In the genomic region with DNA sequence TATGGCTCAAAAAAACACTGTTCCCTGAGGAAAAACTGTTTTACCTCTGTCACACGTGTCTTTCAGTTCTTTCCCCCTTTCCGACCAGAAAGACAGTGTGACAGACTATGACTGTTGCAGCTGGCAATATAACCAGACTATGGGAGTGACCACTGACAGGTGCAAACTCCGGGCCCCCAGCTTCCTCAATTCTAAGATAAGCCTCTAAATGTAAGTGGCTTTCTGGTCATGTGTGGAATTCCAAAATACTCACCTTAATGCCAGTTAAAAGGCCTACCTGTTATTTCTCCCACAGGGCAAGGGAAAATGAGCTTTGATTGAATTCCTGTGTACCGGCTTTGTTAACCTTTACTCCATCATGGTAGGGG, we compare ENCODE assay signal across 12 mouse cellular contexts. TPM values are rescaled to one million over a fixed set of nuclear protein-coding genes. Genes with fewer than 3 reads are reported as not detected.
DNase-seq lines count a peak whose midpoint lies in the region; ATAC-seq and TF ChIP-seq lines count a peak whose summit lies in the region.
"Had no signal": no experiment of that assay in that cellular context is flagged by ENCODE, and none has a peak within 500 bp of the region (broad histone marks: within the 10 kb centered on the region; RNA-seq: fewer than 3 reads in every experiment).

No protein-coding gene starts in this region.

- H3K4me3 ChIP-seq in lung, embryonic 14.5 days (ENCODE audit: low read depth, low read length): no peak overlapping the region
- no peak overlapping the region for H3K4me3 ChIP-seq in lung, postnatal 0 days (ENCODE audit: low read depth, low read length)
- no peak overlapping the region for H3K4me3 ChIP-seq in limb, embryonic 15.5 days
- no peak overlapping the region for H3K4me3 ChIP-seq in stomach, embryonic 15.5 days (replicated peaks)
- H3K4me3 ChIP-seq: embryonic facial prominence, embryonic 12.5 days; liver, embryonic 12.5 days; megakaryocyte, embryonic 14.5 days had no signal

- 26% methylated on average over 4 of the region's 4 CpGs for WGBS in lung, embryonic 14.5 days
- 25% methylated on average over 4 of the region's 4 CpGs for WGBS in lung, postnatal 0 days
- 22% methylated on average over 4 of the region's 4 CpGs for WGBS in limb, embryonic 15.5 days
- WGBS in stomach, embryonic 15.5 days: 32% methylated on average over 4 of the region's 4 CpGs

- H3K36me3 ChIP-seq in lung, embryonic 14.5 days (ENCODE audit: insufficient read depth): no peaks in the 10 kb centered on the region
- H3K36me3 ChIP-seq in lung, postnatal 0 days (ENCODE audit: insufficient read depth, low read length): no peaks in the 10 kb centered on the region
- H3K36me3 ChIP-seq in limb, embryonic 15.5 days: no peaks in the 10 kb centered on the region
- H3K36me3 ChIP-seq in stomach, embryonic 15.5 days: no peaks in the 10 kb centered on the region
- H3K36me3 ChIP-seq: embryonic facial prominence, embryonic 12.5 days; liver, embryonic 12.5 days had no signal

- H3K9ac ChIP-seq in lung, embryonic 14.5 days: no peak overlapping the region
- no peak overlapping the region for H3K9ac ChIP-seq in lung, postnatal 0 days (replicated peaks; ENCODE audit: low read depth)
- H3K9ac ChIP-seq in limb, embryonic 15.5 days: no peak overlapping the region
- H3K9ac ChIP-seq in stomach, embryonic 15.5 days: no peak overlapping the region
- H3K9ac ChIP-seq: embryonic facial prominence, embryonic 12.5 days; liver, embryonic 12.5 days had no signal

- H3K27me3 ChIP-seq in lung, embryonic 14.5 days (ENCODE audit: insufficient read depth, low read length): no peaks in the 10 kb centered on the region
- no peaks in the 10 kb centered on the region for H3K27me3 ChIP-seq in lung, postnatal 0 days (replicated peaks; ENCODE audit: insufficient read depth, low read length)
- no peaks in the 10 kb centered on the region for H3K27me3 ChIP-seq in limb, embryonic 15.5 days
- no peaks in the 10 kb centered on the region for H3K27me3 ChIP-seq in stomach, embryonic 15.5 days (replicated peaks)
- H3K27me3 ChIP-seq: liver, embryonic 12.5 days; megakaryocyte, embryonic 14.5 days had no signal

- H3K4me1 ChIP-seq in lung, embryonic 14.5 days (ENCODE audit: insufficient read depth): no peaks in the 10 kb centered on the region
- H3K4me1 ChIP-seq in lung, postnatal 0 days (ENCODE audit: insufficient read depth, low read depth, low read length): no peaks in the 10 kb centered on the region
- peaks cover 5% of the 10 kb centered on the region; the same call in 1 of the 2 replicates for H3K4me1 ChIP-seq in limb, embryonic 15.5 days
- no peaks in the 10 kb centered on the region for H3K4me1 ChIP-seq in stomach, embryonic 15.5 days
- H3K4me1 ChIP-seq: liver, embryonic 12.5 days; megakaryocyte, embryonic 14.5 days had no signal

- no peak for TF ChIP-seq EP300 in lung, postnatal 0 days (IDR thresholded peaks at IDR 0.05)

- no peak; the same call in 1 of the 2 replicates for ATAC-seq in lung, embryonic 14.5 days (ENCODE audit: insufficient read depth)
- no peak for ATAC-seq in lung, postnatal 0 days
- peak; percentile 33; the same call in 1 of the 2 replicates for ATAC-seq in granulocyte monocyte progenitor cell, adult 5-6 weeks (replicated peaks; ENCODE audit: poor library complexity, severe bottlenecking)
- ATAC-seq in limb, embryonic 15.5 days (ENCODE audit: insufficient number of reproducible peaks, low FRiP score, low TSS enrichment, low read depth): 0 out of 2 replicates have a peak, but pooled peaks have one; percentile 21
- ATAC-seq in stomach, embryonic 15.5 days (ENCODE audit: insufficient read depth, low FRiP score, low read depth): no peak
- ATAC-seq: liver, embryonic 12.5 days had no signal

- no peak overlapping the region for H3K27ac ChIP-seq in lung, embryonic 14.5 days (ENCODE audit: low read depth)
- H3K27ac ChIP-seq in lung, postnatal 0 days (ENCODE audit: low read length): no peak overlapping the region
- no peak overlapping the region for H3K27ac ChIP-seq in limb, embryonic 15.5 days
- H3K27ac ChIP-seq in stomach, embryonic 15.5 days: no peak overlapping the region
- H3K27ac ChIP-seq: embryonic facial prominence, embryonic 12.5 days; liver, embryonic 12.5 days had no signal

- TF ChIP-seq CTCF in lung, embryonic 14.5 days (IDR thresholded peaks at IDR 0.05; ENCODE audit: low read depth): no peak
- no peak for TF ChIP-seq CTCF in lung, postnatal 0 days (IDR thresholded peaks at IDR 0.05)

- DNase-seq in lung, embryonic 14.5 days: no peak
- DNase-seq in lung, postnatal 0 days (ENCODE audit: low spot score): no peak
- no peak for DNase-seq in ovary, postnatal 36 days (ENCODE audit: low spot score)
- DNase-seq in thymus, postnatal 10 days (ENCODE audit: low spot score in 2 of 2): no peak
- DNase-seq in gastrocnemius, postnatal 36 days: no peak
- DNase-seq: cerebellum, adult 9-11 months had no signal

- H3K9me3 ChIP-seq in lung, embryonic 14.5 days (ENCODE audit: low read depth, low read length): peaks cover 4% of the 10 kb centered on the region; the same call in 1 of the 2 replicates
- H3K9me3 ChIP-seq in lung, postnatal 0 days (ENCODE audit: low read length): no peaks in the 10 kb centered on the region
- H3K9me3 ChIP-seq in limb, embryonic 15.5 days: no peaks in the 10 kb centered on the region
- no peaks in the 10 kb centered on the region for H3K9me3 ChIP-seq in stomach, embryonic 15.5 days
- H3K9me3 ChIP-seq: embryonic facial prominence, embryonic 12.5 days had no signal

- peak overlapping the region; percentile 27; the same call in 1 of the 2 replicates for H3K4me2 ChIP-seq in lung, embryonic 14.5 days
- H3K4me2 ChIP-seq in lung, postnatal 0 days (replicated peaks; ENCODE audit: low read depth, low read length): no peak overlapping the region; the same call in 1 of the 2 replicates
- H3K4me2 ChIP-seq in limb, embryonic 15.5 days: no peak overlapping the region
- peak overlapping the region; percentile 27; the same call in 1 of the 2 replicates for H3K4me2 ChIP-seq in stomach, embryonic 15.5 days

- intact Hi-C loops in gastrocnemius, postnatal 36 days (cut with DNase I): no loop called here

RNA-seq across cellular contexts. Expression of a gene that starts 15.0 kb away (rescaled TPM):
- 9.1 and 11.3 TPM in 2 replicates for polyA plus RNA-seq in lung, embryonic 14.5 days (2014; fragmentation: Nextera tagmentation; extraction: Ambion mirVana)
- 3.1 and 4.0 TPM in 2 replicates for polyA plus RNA-seq in lung, postnatal 0 days (2015; fragmentation: Nextera tagmentation; extraction: Ambion mirVana)
- total RNA-seq in granulocyte monocyte progenitor cell, adult 5-6 weeks (2014; fragmentation: Nextera tagmentation): not detected in 2 replicates
- total RNA-seq in granulocyte monocyte progenitor cell, adult 5-6 weeks (2017): not detected in 2 replicates
- 70.1 and 88.5 TPM in 2 replicates for polyA plus RNA-seq in limb, embryonic 15.5 days (2015; fragmentation: Nextera tagmentation; extraction: Ambion mirVana)
- polyA plus RNA-seq in stomach, embryonic 15.5 days (2015; fragmentation: Nextera tagmentation; extraction: Ambion mirVana): 12.6 and 13.4 TPM in 2 replicates
- 1 to 10 TPM; 2.6 to 5.7 TPM for total RNA-seq in gastrocnemius, postnatal 36 days (2021)

RNA-seq across cellular contexts. Expression of a gene that starts 45.4 kb away (rescaled TPM):
- polyA plus RNA-seq in lung, embryonic 14.5 days (2014; fragmentation: Nextera tagmentation; extraction: Ambion mirVana): not detected in 2 replicates
- polyA plus RNA-seq in lung, postnatal 0 days (2015; fragmentation: Nextera tagmentation; extraction: Ambion mirVana): not detected in 2 replicates
- not detected in 2 replicates for total RNA-seq in granulocyte monocyte progenitor cell, adult 5-6 weeks (2014; fragmentation: Nextera tagmentation)
- total RNA-seq in granulocyte monocyte progenitor cell, adult 5-6 weeks (2017): not detected in 2 replicates
- 0.12 and 0.21 TPM in 2 replicates for polyA plus RNA-seq in limb, embryonic 15.5 days (2015; fragmentation: Nextera tagmentation; extraction: Ambion mirVana)
- polyA plus RNA-seq in stomach, embryonic 15.5 days (2015; fragmentation: Nextera tagmentation; extraction: Ambion mirVana): not detected in 2 replicates
- not detected for total RNA-seq in gastrocnemius, postnatal 36 days (2021)
- polyA plus RNA-seq: embryonic facial prominence, embryonic 12.5 days; liver, embryonic 12.5 days had no signal

Comparison
In these comparisons a context has a peak if more than half of its experiments do, and no peak if none do; other contexts are left out.
1. H3K4me2 ChIP-seq: peak in lung, embryonic 14.5 days (single experiment) and stomach, embryonic 15.5 days (single experiment); none in lung, postnatal 0 days (single experiment) and limb, embryonic 15.5 days (single experiment).
2. ATAC-seq: peak in granulocyte monocyte progenitor cell, adult 5-6 weeks (single experiment) and limb, embryonic 15.5 days (single experiment); none in lung, embryonic 14.5 days (single experiment), lung, postnatal 0 days (single experiment) and stomach, embryonic 15.5 days (single experiment).